Mouse (Mus musculus): ENCODE data around the gene Fmo2. TPM values are rescaled to one million over a fixed set of nuclear protein-coding genes. Genes with fewer than 3 reads are reported as not detected.

Fmo2 gene
- polyA plus RNA-seq, 1 experiment from 2014 or later = 6.4 TPM

- H3K36me3 ChIP-seq (ENCODE audit: control insufficient read depth, insufficient read depth) = no peaks in the 10 kb centered on the region
- no peak overlapping the region for H3K4me3 ChIP-seq (ENCODE audit: low read length)
- no peak overlapping the region for H3K9ac ChIP-seq (ENCODE audit: low read length)
- no peak for ATAC-seq (replicated peaks; ENCODE audit: extremely low read depth, insufficient read depth, low FRiP score)
- no peaks in the 10 kb centered on the region for H3K4me1 ChIP-seq (ENCODE audit: control insufficient read depth, insufficient read depth, low read length)
- 0 out of 2 replicates have a peak, but pooled peaks cover 2% of the 10 kb centered on the region for H3K9me3 ChIP-seq (replicated peaks; ENCODE audit: control insufficient read depth, low read length)
- H3K27me3 ChIP-seq (ENCODE audit: control insufficient read depth, insufficient read depth, low read length) = no peaks in the 10 kb centered on the region
- WGBS = 83% methylated on average over 6 of the region's 6 CpGs
- H3K27ac ChIP-seq (ENCODE audit: low read length) = no peak overlapping the region
- no peak overlapping the region for H3K4me2 ChIP-seq (ENCODE audit: low read depth, low read length)
Observed at GRCm38 (mm10) chr1:162838976-162839375, 59.5 kb downstream of the Fmo2 start.

- Histone ChIP-seq H3K36me3 (ENCODE audit: control insufficient read depth, insufficient read depth) (no peaks in the 10 kb centered on the region), H3K27me3 (ENCODE audit: control insufficient read depth, insufficient read depth, low read length) (no peaks in the 10 kb centered on the region), H3K9me3 (replicated peaks; ENCODE audit: control insufficient read depth, low read length) (no peaks in the 10 kb centered on the region), H3K4me3 (ENCODE audit: low read length) (no peak overlapping the region), H3K27ac (ENCODE audit: low read length) (no peak overlapping the region), H3K4me1 (ENCODE audit: control insufficient read depth, insufficient read depth, low read length) (no peaks in the 10 kb centered on the region), H3K9ac (ENCODE audit: low read length) (no peak overlapping the region), H3K4me2 (ENCODE audit: low read depth, low read length) (no peak overlapping the region)
- 66% methylated on average over 5 of the region's 5 CpGs for WGBS
- ATAC-seq (replicated peaks; ENCODE audit: extremely low read depth, insufficient read depth, low FRiP score) = no peak
Observed at GRCm38 (mm10) chr1:162834342-162834741, 64.2 kb downstream of the Fmo2 start.

DNA sequence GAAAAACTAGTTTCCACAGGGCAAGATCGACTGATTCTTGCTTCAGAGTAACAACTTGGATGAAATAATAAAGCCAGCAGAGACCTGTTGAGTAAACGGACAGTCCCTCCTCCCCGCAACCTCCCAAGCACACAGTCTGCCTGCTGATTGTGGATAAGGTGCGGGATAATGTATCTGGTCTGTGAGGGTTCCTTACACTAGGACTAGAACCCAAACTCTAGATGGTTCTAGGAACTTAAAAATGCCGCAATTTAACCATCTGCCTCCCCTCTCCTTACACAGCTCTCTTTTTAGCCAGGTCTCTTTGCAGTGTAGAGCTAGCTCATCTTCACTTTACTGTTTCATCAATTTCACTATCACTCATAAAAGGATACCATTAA, 66.0 kb downstream of the Fmo2 start:
- Histone ChIP-seq H3K27ac (ENCODE audit: low read length) (no peak overlapping the region), H3K27me3 (ENCODE audit: control insufficient read depth, insufficient read depth, low read length) (no peaks in the 10 kb centered on the region), H3K4me3 (ENCODE audit: low read length) (no peak overlapping the region), H3K4me2 (ENCODE audit: low read depth, low read length) (no peak overlapping the region; the same call in 1 of the 2 replicates), H3K9me3 (replicated peaks; ENCODE audit: control insufficient read depth, low read length) (no peaks in the 10 kb centered on the region), H3K9ac (ENCODE audit: low read length) (no peak overlapping the region), H3K4me1 (ENCODE audit: control insufficient read depth, insufficient read depth, low read length) (no peaks in the 10 kb centered on the region), H3K36me3 (ENCODE audit: control insufficient read depth, insufficient read depth) (no peaks in the 10 kb centered on the region)
- WGBS = 59% methylated on average over 5 of the region's 5 CpGs
- no peak for ATAC-seq (replicated peaks; ENCODE audit: extremely low read depth, insufficient read depth, low FRiP score)

GRCm38 (mm10) chr1:162831838-162832573, 66.5 kb downstream of the Fmo2 start:
- no peak overlapping the region; the same call in 1 of the 2 replicates for H3K4me2 ChIP-seq (ENCODE audit: low read depth, low read length)
- ATAC-seq (replicated peaks; ENCODE audit: extremely low read depth, insufficient read depth, low FRiP score) = no peak
- H3K9ac ChIP-seq (ENCODE audit: low read length) = no peak overlapping the region
- H3K9me3 ChIP-seq (replicated peaks; ENCODE audit: control insufficient read depth, low read length) = no peaks in the 10 kb centered on the region
- H3K4me1 ChIP-seq (ENCODE audit: control insufficient read depth, insufficient read depth, low read length) = no peaks in the 10 kb centered on the region
- 17% methylated on average over 5 of the region's 5 CpGs for WGBS
- no peak overlapping the region for H3K4me3 ChIP-seq (ENCODE audit: low read length)
- no peak overlapping the region for H3K27ac ChIP-seq (ENCODE audit: low read length)
- H3K27me3 ChIP-seq (ENCODE audit: control insufficient read depth, insufficient read depth, low read length) = no peaks in the 10 kb centered on the region
- H3K36me3 ChIP-seq (ENCODE audit: control insufficient read depth, insufficient read depth) = no peaks in the 10 kb centered on the region

Other genes starting within 250 kb of the Fmo2 start
- not detected in 2 replicates for gene Myocos, start 240.5 kb downstream of the Fmo2 start, polyA plus RNA-seq (2015; fragmentation: Nextera tagmentation; extraction: Ambion mirVana)
- 74.7 and 81.5 TPM in 2 replicates for gene Prrc2c, start 158.2 kb downstream of the Fmo2 start, polyA plus RNA-seq (2015; fragmentation: Nextera tagmentation; extraction: Ambion mirVana)
- 0.30 and 0.37 TPM in 2 replicates for gene Fmo4, start 84.8 kb downstream of the Fmo2 start, polyA plus RNA-seq (2015; fragmentation: Nextera tagmentation; extraction: Ambion mirVana)
- 12.1 and 12.4 TPM in 2 replicates for gene Fmo1, start 32.1 kb downstream of the Fmo2 start, polyA plus RNA-seq (2015; fragmentation: Nextera tagmentation; extraction: Ambion mirVana)
- gene Fmo6, start 38.8 kb upstream of the Fmo2 start, polyA plus RNA-seq (2015; fragmentation: Nextera tagmentation; extraction: Ambion mirVana) = 0.07 TPM in 1 of 2 replicates, not detected in the other
- 0.11 TPM in 1 of 2 replicates, not detected in the other for gene Fmo3, start 85.8 kb upstream of the Fmo2 start, polyA plus RNA-seq (2015; fragmentation: Nextera tagmentation; extraction: Ambion mirVana)
- not detected in 2 replicates for gene Mroh9, start 186.9 kb upstream of the Fmo2 start, polyA plus RNA-seq (2015; fragmentation: Nextera tagmentation; extraction: Ambion mirVana)